Mouse (Mus musculus): Measurements from ENCODE around the gene Mgat5.

DNA sequence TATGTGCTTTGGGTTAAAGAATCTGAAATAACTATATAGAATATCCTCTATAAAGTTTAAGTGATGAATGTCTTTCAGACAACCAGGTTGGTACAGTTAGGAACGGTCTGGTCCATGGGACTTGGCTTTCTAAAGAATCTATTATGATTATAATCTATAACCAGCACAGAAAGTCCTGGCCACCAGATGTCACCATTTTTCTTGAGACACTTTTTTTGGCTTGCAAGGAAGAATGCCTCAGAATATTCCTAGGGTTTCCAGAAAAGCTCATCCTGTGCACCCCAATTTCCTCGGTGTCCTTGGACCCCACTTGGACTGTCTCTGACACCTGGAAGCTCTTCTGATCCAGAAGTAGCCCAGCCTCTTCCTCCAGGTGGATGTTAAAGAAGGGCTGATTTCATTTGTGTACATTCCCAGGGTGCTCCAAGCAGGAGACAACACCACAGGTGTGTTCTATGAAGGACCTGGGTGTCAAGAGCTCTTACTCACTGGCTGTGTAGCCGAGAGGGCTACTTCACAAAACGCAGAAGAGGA lies 1.5 kb upstream of the Mgat5 start:
- no peak for TF ChIP-seq EP300 (IDR thresholded peaks at IDR 0.05; ENCODE audit: low read depth)
- peak; percentile 38 for TF ChIP-seq CTCF (IDR thresholded peaks at IDR 0.05; ENCODE audit: low read depth)

Measured in heart, postnatal 0 days (tissue).